Mouse (Mus musculus) spleen, adult 2 months (tissue): Measurements from ENCODE around the gene Grm1. TPM values are rescaled to one million over a fixed set of nuclear protein-coding genes. Genes with fewer than 3 reads are reported as not detected.

Experiments used
- DNase-seq, 2 experiments: peaks; one replicate each; pipeline versions ENCODE4 v3.0.0 to v3.0.0-alpha.2; 2012 to 2021; ENCODE audit warnings: low spot score in 2 of 2, low read depth in 1 of 2
- H3K27ac ChIP-seq: fragments of 200-500 bp; 2 replicates; pipeline ENCODE4 v1.5.1; 2012; ENCODE audit warnings: low read length, inconsistent platforms; ENCODE audit not compliant: insufficient read depth
- H3K27me3 ChIP-seq: fragments of 200-500 bp; 2 replicates; pipeline ENCODE4 v1.6.1; 2012; ENCODE audit warnings: mild to moderate bottlenecking, moderate library complexity, low read length, inconsistent platforms; ENCODE audit not compliant: control insufficient read depth, insufficient read depth
- H3K36me3 ChIP-seq: fragments of 200-500 bp; 2 replicates; pipeline ENCODE4 v1.6.1; 2012; ENCODE audit warnings: mild to moderate bottlenecking, low read length, inconsistent platforms; ENCODE audit not compliant: control insufficient read depth, insufficient read depth
- H3K4me1 ChIP-seq: fragments of 200-500 bp; 2 replicates; pipeline ENCODE4 v1.6.1; 2011; ENCODE audit warnings: inconsistent platforms; ENCODE audit not compliant: control insufficient read depth, insufficient read depth, insufficient read length
- H3K4me3 ChIP-seq: fragments of 200-500 bp; 2 replicates; pipeline ENCODE4 v1.5.1; 2011; ENCODE audit warnings: mild to moderate bottlenecking, inconsistent platforms; ENCODE audit not compliant: insufficient read depth, insufficient read length; ENCODE audit errors: extremely low read depth
- CTCF ChIP-seq: fragments of 200-500 bp; IDR thresholded peaks from 2 replicates; pipeline ENCODE4 v1.5.1; 2011; ENCODE audit warnings: mild to moderate bottlenecking, inconsistent platforms; ENCODE audit not compliant: insufficient read depth, insufficient read length, insufficient replicate concordance; ENCODE audit errors: extremely low read depth
- POLR2A ChIP-seq: fragments of 200-500 bp; IDR thresholded peaks from 2 replicates; pipeline ENCODE4 v1.6.1; 2011; ENCODE audit warnings: low read depth, low read length, inconsistent platforms
- WGBS: fragments of 180-500 bp; shearing (Covaris S2); methylation state at CpG from one replicate; pipeline ENCODE4 v1.1.7; 2018; 5-methylcytosine and 5-hydroxymethylcytosine counted together
- polyA plus RNA-seq: library from polyadenylated mRNA; depleted of rRNA; stranded (reverse); fragments of >200 nt; gene quantifications from 2 replicates; pipeline ENCODE4 v1.2.3, GENCODE M21; 2012

Grm1 gene
- polyA plus RNA-seq, 1 experiment = 0.12 TPM

DNA sequence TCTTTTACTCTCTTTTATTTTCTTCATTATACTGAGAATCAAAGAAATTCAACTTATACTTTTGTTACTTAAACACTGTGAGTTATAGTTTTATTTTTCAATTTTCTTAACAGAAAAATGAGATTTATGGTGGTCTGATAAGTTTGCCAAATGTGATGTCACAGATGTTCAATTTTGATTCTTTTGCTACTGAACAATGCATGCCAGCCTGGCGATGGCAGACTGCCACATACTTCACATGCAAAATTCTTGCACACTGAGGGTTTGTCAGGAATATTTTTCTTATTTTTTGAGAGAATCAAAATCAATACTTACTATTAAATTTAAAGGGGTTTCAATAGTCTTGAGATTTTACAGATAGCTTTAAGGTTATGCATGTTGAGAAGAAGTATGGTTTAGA is 251.0 kb downstream of the Grm1 start:
- no peak for TF ChIP-seq CTCF
- TF ChIP-seq POLR2A = no peak
- no peaks in the 10 kb centered on the region for H3K27me3 ChIP-seq
- H3K4me3 ChIP-seq = no peak overlapping the region
- no peaks in the 10 kb centered on the region for H3K4me1 ChIP-seq
- H3K27ac ChIP-seq = no peak overlapping the region
- DNase-seq = no peak
- 89% methylated on average over 1 of the region's 1 CpGs for WGBS
- no peaks in the 10 kb centered on the region for H3K36me3 ChIP-seq

- Histone ChIP-seq H3K27ac (no peak overlapping the region), H3K36me3 (no peaks in the 10 kb centered on the region), H3K4me1 (no peaks in the 10 kb centered on the region), H3K4me3 (no peak overlapping the region), H3K27me3 (no peaks in the 10 kb centered on the region)
- no peak for TF ChIP-seq CTCF
- TF ChIP-seq POLR2A = no peak
- 83% methylated on average over 1 of the region's 1 CpGs for WGBS
- no peak for DNase-seq
These were observed 254.8 kb downstream of the Grm1 start for GRCm38 (mm10) chr10:10827308-10827707.

DNA sequence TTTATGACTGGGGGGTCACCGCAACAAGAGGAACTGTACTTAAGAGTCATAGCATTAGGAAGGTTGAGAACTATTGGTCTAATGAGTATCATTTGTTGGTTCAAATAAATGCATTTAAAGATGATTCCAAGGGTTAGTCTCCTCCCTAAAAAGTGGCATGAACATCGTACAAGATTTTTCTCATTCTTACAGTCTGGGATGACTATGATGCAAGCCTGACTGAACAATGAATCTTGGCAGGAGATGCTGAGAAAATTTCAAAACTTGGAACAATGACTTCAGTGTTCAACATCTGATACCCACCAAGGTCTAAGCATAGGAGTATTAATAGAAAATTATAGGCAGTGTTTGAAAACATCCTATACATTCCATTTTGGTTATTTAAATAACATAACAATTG is 264.1 kb downstream of the Grm1 start:
- no peak for TF ChIP-seq POLR2A
- DNase-seq = no peak
- Histone ChIP-seq H3K27me3 (no peaks in the 10 kb centered on the region), H3K4me1 (no peaks in the 10 kb centered on the region), H3K27ac (no peak overlapping the region), H3K36me3 (no peaks in the 10 kb centered on the region), H3K4me3 (no peak overlapping the region)
- 91% methylated on average over 2 of the region's 2 CpGs for WGBS

DNA sequence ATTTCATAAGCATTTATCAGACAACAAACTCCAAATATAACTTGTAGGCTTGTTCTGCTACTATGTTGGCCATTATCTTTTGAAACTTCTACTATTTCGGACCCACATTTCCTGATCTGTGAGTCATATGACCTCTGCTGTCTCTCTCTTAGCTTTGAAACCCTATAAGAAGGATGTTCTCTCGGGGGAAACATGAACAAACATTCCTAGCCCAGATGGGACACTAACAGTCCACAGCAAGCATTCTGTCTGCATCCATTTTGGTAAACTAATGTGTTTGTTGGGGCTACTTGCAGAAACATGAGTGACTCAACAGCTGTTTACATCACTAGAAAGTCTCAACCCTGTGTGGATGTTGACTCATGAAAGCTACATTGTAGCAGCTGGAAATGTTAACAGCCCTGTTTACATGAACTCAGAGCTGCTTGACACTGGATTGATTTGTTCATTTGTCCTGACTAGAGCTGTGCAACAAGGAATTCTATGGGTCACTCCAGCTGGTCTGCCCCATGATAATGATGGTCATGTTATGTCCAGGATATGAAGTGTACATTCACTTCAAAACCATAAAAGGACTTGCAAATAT is 267.4 kb downstream of the Grm1 start:
- TF ChIP-seq CTCF = no peak
- TF ChIP-seq POLR2A = no peak
- WGBS = 70% methylated on average over 2 of the region's 2 CpGs
- H3K36me3 ChIP-seq = no peaks in the 10 kb centered on the region
- DNase-seq = no peak
- H3K4me1 ChIP-seq = no peaks in the 10 kb centered on the region
- no peak overlapping the region for H3K27ac ChIP-seq
- no peak overlapping the region for H3K4me3 ChIP-seq
- H3K27me3 ChIP-seq = no peaks in the 10 kb centered on the region

GRCm38 (mm10) chr10:10812750-10813711 is 269.1 kb downstream of the Grm1 start:
- no peaks in the 10 kb centered on the region for H3K36me3 ChIP-seq
- H3K4me3 ChIP-seq = no peak overlapping the region
- H3K27me3 ChIP-seq = no peaks in the 10 kb centered on the region
- DNase-seq = no peak
- H3K4me1 ChIP-seq = no peaks in the 10 kb centered on the region
- no peak for TF ChIP-seq POLR2A
- TF ChIP-seq CTCF = no peak
- 79% methylated on average over 5 of the region's 5 CpGs for WGBS
- no peak overlapping the region for H3K27ac ChIP-seq

DNA sequence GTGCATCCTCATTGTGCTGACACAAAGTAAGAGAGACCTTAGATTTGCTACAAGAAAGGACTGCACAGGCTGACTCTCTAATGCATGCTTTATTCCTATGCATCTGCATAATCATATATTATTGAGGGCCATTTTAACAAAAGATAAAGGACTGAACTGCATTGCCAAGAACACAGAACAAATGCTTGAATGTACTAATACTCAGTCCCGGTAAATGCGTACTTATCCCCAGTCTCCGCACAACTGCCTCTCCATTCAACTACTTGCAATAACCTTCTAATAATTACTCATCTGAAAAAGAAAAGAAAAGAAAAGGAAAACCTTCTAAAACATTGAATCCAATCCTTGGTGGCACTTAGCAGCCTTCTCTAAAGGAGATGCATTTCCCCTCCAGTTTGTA is 272.4 kb downstream of the Grm1 start:
- 94% methylated on average over 3 of the region's 3 CpGs for WGBS
- H3K27ac ChIP-seq = no peak overlapping the region
- no peak overlapping the region for H3K4me3 ChIP-seq
- H3K27me3 ChIP-seq = no peaks in the 10 kb centered on the region
- DNase-seq = no peak
- TF ChIP-seq POLR2A (no peak), CTCF (no peak)
- no peaks in the 10 kb centered on the region for H3K4me1 ChIP-seq
- H3K36me3 ChIP-seq = no peaks in the 10 kb centered on the region

DNA sequence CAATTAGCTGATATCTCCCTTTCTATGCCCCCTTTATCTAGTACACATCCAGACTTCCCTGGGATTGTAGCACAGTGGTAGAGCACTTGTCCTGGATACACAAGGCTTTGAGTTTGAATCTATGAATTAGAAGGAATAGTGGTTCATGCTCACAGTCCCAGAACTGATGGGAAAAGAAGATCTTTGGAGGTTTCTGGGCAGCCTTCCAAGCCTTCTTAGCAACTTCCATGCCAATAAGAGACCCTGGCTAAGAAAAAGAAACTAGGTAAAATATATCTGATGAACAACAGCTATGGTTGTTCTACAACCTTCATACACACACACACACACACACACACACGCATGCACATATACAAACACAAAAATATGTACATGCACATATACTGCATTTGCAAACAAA is 286.8 kb downstream of the Grm1 start:
- H3K36me3 ChIP-seq = no peaks in the 10 kb centered on the region
- H3K27me3 ChIP-seq = no peaks in the 10 kb centered on the region
- 83% methylated on average over 1 of the region's 1 CpGs for WGBS

More for the DNA sequence above, 286.8 kb downstream of the Grm1 start:
- DNase-seq = no peak
- Histone ChIP-seq H3K4me3 (no peak overlapping the region), H3K4me1 (no peaks in the 10 kb centered on the region), H3K27ac (no peak overlapping the region)
- TF ChIP-seq CTCF = no peak
- TF ChIP-seq POLR2A = no peak
